Comparison of ENCODE assay signal across 9 mouse cellular contexts in the genomic region with DNA sequence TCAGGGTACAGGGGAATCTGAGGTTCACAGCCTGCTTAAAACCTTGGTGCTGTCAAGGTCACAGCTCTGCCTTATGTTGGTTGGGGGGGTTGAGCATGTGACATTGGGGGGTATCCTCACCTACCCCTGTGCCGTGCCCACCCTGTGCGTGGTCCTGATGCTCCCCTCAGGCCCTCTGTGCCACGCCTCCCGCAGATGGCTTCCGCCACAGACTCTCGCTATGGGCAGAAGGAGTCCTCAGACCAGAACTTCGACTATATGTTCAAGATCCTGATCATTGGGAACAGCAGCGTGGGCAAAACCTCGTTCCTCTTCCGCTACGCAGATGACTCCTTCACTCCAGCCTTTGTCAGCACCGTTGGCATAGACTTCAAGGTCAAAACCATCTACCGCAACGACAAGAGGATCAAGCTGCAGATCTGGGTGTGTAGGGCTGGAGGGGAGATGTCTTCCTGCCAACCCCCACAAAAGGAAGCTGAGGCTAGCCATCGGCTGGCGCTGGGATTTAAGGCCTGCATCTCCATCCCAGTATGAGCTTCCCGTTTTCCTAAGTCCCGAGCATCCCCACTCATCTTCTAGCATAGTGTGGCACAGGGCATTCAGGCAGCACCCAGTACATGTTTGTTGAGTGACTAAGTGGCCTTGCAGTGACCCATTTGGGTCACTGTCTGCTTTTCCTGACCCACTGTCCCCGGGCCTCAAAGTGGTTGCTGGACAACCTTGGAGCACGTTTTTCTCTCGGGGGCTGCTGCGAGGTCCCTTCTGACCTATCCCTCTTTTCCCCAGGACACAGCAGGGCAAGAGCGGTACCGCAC. TPM values are rescaled to one million over a fixed set of nuclear protein-coding genes. Genes with fewer than 3 reads are reported as not detected.
DNase-seq lines count a peak whose midpoint lies in the region; ATAC-seq and TF ChIP-seq lines count a peak whose summit lies in the region.
"Had no signal": no experiment of that assay in that cellular context is flagged by ENCODE, and none has a peak within 500 bp of the region (broad histone marks: within the 10 kb centered on the region; RNA-seq: fewer than 3 reads in every experiment).

No protein-coding gene starts in this region.

- H3K27ac ChIP-seq in lung, embryonic 15.5 days = no peak overlapping the region
- no peak overlapping the region for H3K27ac ChIP-seq in heart, embryonic 10.5 days
- no peak overlapping the region for H3K27ac ChIP-seq in liver, postnatal 0 days (ENCODE audit: low read depth)

- WGBS in lung, embryonic 15.5 days = 81% methylated on average over 24 of the region's 24 CpGs
- WGBS in heart, embryonic 10.5 days = 80% methylated on average over 24 of the region's 24 CpGs
- WGBS in liver, postnatal 0 days (ENCODE audit: insufficient replicate concordance) = 78% methylated on average over 24 of the region's 24 CpGs

- TF ChIP-seq EP300 in liver, postnatal 0 days (IDR thresholded peaks at IDR 0.05; ENCODE audit: low read depth) = no peak

- TF ChIP-seq CTCF in liver, postnatal 0 days (IDR thresholded peaks at IDR 0.05; ENCODE audit: low read depth) = no peak

- no peak overlapping the region for H3K9ac ChIP-seq in lung, embryonic 15.5 days
- no peak overlapping the region for H3K9ac ChIP-seq in liver, postnatal 0 days (replicated peaks)

- no peak for ATAC-seq in lung, embryonic 15.5 days (ENCODE audit: borderline replicate concordance, extremely low read depth, low FRiP score, low TSS enrichment)
- no peak for ATAC-seq in liver, postnatal 0 days
- ATAC-seq in megakaryocyte-erythroid progenitor cell, adult 5-6 weeks (replicated peaks; ENCODE audit: low FRiP score, low TSS enrichment, poor library complexity, severe bottlenecking) = no peak

- no peaks in the 10 kb centered on the region for H3K9me3 ChIP-seq in lung, embryonic 15.5 days
- H3K9me3 ChIP-seq in heart, embryonic 10.5 days = no peaks in the 10 kb centered on the region
- no peaks in the 10 kb centered on the region for H3K9me3 ChIP-seq in liver, postnatal 0 days (ENCODE audit: low read length)

- peak overlapping the region; percentile 60; the same call in 1 of the 2 replicates for H3K4me3 ChIP-seq in lung, embryonic 15.5 days
- peak overlapping the region; percentile 74 for H3K4me3 ChIP-seq in heart, embryonic 10.5 days
- H3K4me3 ChIP-seq in liver, postnatal 0 days (ENCODE audit: low read depth, low read length) = peak overlapping the region; percentile 73; the same call in 1 of the 2 replicates

- no peaks in the 10 kb centered on the region for H3K27me3 ChIP-seq in lung, embryonic 15.5 days
- H3K27me3 ChIP-seq in heart, embryonic 10.5 days (ENCODE audit: insufficient read depth, poor library complexity, severe bottlenecking) = 0 out of 2 replicates have a peak, but pooled peaks cover 5% of the 10 kb centered on the region
- H3K27me3 ChIP-seq in liver, postnatal 0 days (ENCODE audit: insufficient read depth, low read length) = no peaks in the 10 kb centered on the region

- no peaks in the 10 kb centered on the region for H3K36me3 ChIP-seq in lung, embryonic 15.5 days
- peaks cover 29% of the 10 kb centered on the region for H3K36me3 ChIP-seq in heart, embryonic 10.5 days
- peaks cover 11% of the 10 kb centered on the region for H3K36me3 ChIP-seq in liver, postnatal 0 days (replicated peaks; ENCODE audit: insufficient read depth, low read length)

- peak overlapping the region; percentile 96 for H3K4me2 ChIP-seq in lung, embryonic 15.5 days
- H3K4me2 ChIP-seq in liver, postnatal 0 days (ENCODE audit: low read depth, low read length) = peak overlapping the region; percentile 94

- H3K4me1 ChIP-seq in lung, embryonic 15.5 days = peaks cover 52% of the 10 kb centered on the region
- peaks cover 55% of the 10 kb centered on the region for H3K4me1 ChIP-seq in heart, embryonic 10.5 days
- peaks cover 38% of the 10 kb centered on the region for H3K4me1 ChIP-seq in liver, postnatal 0 days (ENCODE audit: insufficient read depth)

- DNase-seq in lung, postnatal 14 days = no peak
- peak; percentile 19 to 50 for DNase-seq in cerebellum, postnatal 25 days
- DNase-seq in heart, embryonic 10.5 days (ENCODE audit: low spot score) = peak; percentile 68
- DNase-seq in kidney, postnatal 10 days = peak; percentile 11
- peak; percentile 14 for DNase-seq in liver, postnatal 0 days
- DNase-seq in retina, embryonic 14.5 days (ENCODE audit: low spot score) = no peak

RNA-seq across cellular contexts. Expression of gene Rab3a, which starts 1.4 kb away (rescaled TPM):
- 12.8 and 12.9 TPM in 2 replicates for polyA plus RNA-seq in lung, embryonic 15.5 days (2015; fragmentation: Nextera tagmentation; extraction: Ambion mirVana)
- 11.2 and 14.2 TPM in 2 replicates for polyA plus RNA-seq in heart, embryonic 10.5 days (2016; fragmentation: Nextera tagmentation; extraction: Ambion mirVana)
- 3.2 and 3.3 TPM in 2 replicates for polyA plus RNA-seq in liver, postnatal 0 days (2015; fragmentation: Nextera tagmentation; extraction: Ambion mirVana)
- 1.8 and 7.0 TPM in 2 replicates for total RNA-seq in megakaryocyte-erythroid progenitor cell, adult 5-6 weeks (2014; fragmentation: Nextera tagmentation)
- 1.2 and 2.8 TPM in 2 replicates for total RNA-seq in megakaryocyte-erythroid progenitor cell, adult 5-6 weeks (2017)

RNA-seq across cellular contexts. Expression of gene Mpv17l2, which starts 4.9 kb away (rescaled TPM):
- 35.4 and 36.2 TPM in 2 replicates for polyA plus RNA-seq in lung, embryonic 15.5 days (2015; fragmentation: Nextera tagmentation; extraction: Ambion mirVana)
- polyA plus RNA-seq in heart, embryonic 10.5 days (2016; fragmentation: Nextera tagmentation; extraction: Ambion mirVana) = 39.0 and 44.6 TPM in 2 replicates
- 36.3 and 39.9 TPM in 2 replicates for polyA plus RNA-seq in liver, postnatal 0 days (2015; fragmentation: Nextera tagmentation; extraction: Ambion mirVana)
- 58.3 and 111 TPM in 2 replicates for total RNA-seq in megakaryocyte-erythroid progenitor cell, adult 5-6 weeks (2014; fragmentation: Nextera tagmentation)
- total RNA-seq in megakaryocyte-erythroid progenitor cell, adult 5-6 weeks (2017) = 4.3 and 17.6 TPM in 2 replicates

RNA-seq across cellular contexts. Expression of gene Pik3r2, which starts 20.6 kb away (rescaled TPM):
- polyA plus RNA-seq in lung, embryonic 15.5 days (2015; fragmentation: Nextera tagmentation; extraction: Ambion mirVana) = 56.1 and 56.8 TPM in 2 replicates
- polyA plus RNA-seq in heart, embryonic 10.5 days (2016; fragmentation: Nextera tagmentation; extraction: Ambion mirVana) = 40.6 and 43.5 TPM in 2 replicates
- 8.9 and 9.0 TPM in 2 replicates for polyA plus RNA-seq in liver, postnatal 0 days (2015; fragmentation: Nextera tagmentation; extraction: Ambion mirVana)
- total RNA-seq in megakaryocyte-erythroid progenitor cell, adult 5-6 weeks (2014; fragmentation: Nextera tagmentation) = 30.7 and 51.4 TPM in 2 replicates
- 29.2 and 33.9 TPM in 2 replicates for total RNA-seq in megakaryocyte-erythroid progenitor cell, adult 5-6 weeks (2017)

RNA-seq across cellular contexts. Expression of gene Pde4c, which starts 32.3 kb away (rescaled TPM):
- 0.08 and 0.16 TPM in 2 replicates for polyA plus RNA-seq in lung, embryonic 15.5 days (2015; fragmentation: Nextera tagmentation; extraction: Ambion mirVana)
- 0.45 and 0.48 TPM in 2 replicates for polyA plus RNA-seq in heart, embryonic 10.5 days (2016; fragmentation: Nextera tagmentation; extraction: Ambion mirVana)
- 1.6 and 1.8 TPM in 2 replicates for polyA plus RNA-seq in liver, postnatal 0 days (2015; fragmentation: Nextera tagmentation; extraction: Ambion mirVana)
- total RNA-seq in megakaryocyte-erythroid progenitor cell, adult 5-6 weeks (2014; fragmentation: Nextera tagmentation) = 0.28 TPM in 1 of 2 replicates, not detected in the other
- not detected in 2 replicates for total RNA-seq in megakaryocyte-erythroid progenitor cell, adult 5-6 weeks (2017)

RNA-seq across cellular contexts. Expression of gene Gm3336, which starts 37.5 kb away (rescaled TPM):
- not detected in 2 replicates for polyA plus RNA-seq in lung, embryonic 15.5 days (2015; fragmentation: Nextera tagmentation; extraction: Ambion mirVana)
- not detected in 2 replicates for polyA plus RNA-seq in heart, embryonic 10.5 days (2016; fragmentation: Nextera tagmentation; extraction: Ambion mirVana)
- polyA plus RNA-seq in liver, postnatal 0 days (2015; fragmentation: Nextera tagmentation; extraction: Ambion mirVana) = 0.22 and 0.25 TPM in 2 replicates
- total RNA-seq in megakaryocyte-erythroid progenitor cell, adult 5-6 weeks (2014; fragmentation: Nextera tagmentation) = not detected in 2 replicates
- total RNA-seq in megakaryocyte-erythroid progenitor cell, adult 5-6 weeks (2017) = not detected in 2 replicates
- total RNA-seq: hematopoietic stem cell, adult 5-6 weeks had no signal

Comparison
In these comparisons a context has a peak if more than half of its experiments do, and no peak if none do; other contexts are left out.
1. DNase-seq: peak in cerebellum, postnatal 25 days (2 of 2), heart, embryonic 10.5 days (single experiment), kidney, postnatal 10 days (single experiment) and liver, postnatal 0 days (single experiment); none in lung, postnatal 14 days (single experiment) and retina, embryonic 14.5 days (single experiment).
2. Peak in every context shown above with its lines, with median percentiles within 50 percentile points of each other: H3K4me3 ChIP-seq.